Mouse (Mus musculus): ENCODE data around the gene Myo1c. TPM values are rescaled to one million over a fixed set of nuclear protein-coding genes. Genes with fewer than 3 reads are reported as not detected.

The Myo1c gene
- polyA plus RNA-seq, 1 experiment from 2014 or later: 70.5 TPM

DNA sequence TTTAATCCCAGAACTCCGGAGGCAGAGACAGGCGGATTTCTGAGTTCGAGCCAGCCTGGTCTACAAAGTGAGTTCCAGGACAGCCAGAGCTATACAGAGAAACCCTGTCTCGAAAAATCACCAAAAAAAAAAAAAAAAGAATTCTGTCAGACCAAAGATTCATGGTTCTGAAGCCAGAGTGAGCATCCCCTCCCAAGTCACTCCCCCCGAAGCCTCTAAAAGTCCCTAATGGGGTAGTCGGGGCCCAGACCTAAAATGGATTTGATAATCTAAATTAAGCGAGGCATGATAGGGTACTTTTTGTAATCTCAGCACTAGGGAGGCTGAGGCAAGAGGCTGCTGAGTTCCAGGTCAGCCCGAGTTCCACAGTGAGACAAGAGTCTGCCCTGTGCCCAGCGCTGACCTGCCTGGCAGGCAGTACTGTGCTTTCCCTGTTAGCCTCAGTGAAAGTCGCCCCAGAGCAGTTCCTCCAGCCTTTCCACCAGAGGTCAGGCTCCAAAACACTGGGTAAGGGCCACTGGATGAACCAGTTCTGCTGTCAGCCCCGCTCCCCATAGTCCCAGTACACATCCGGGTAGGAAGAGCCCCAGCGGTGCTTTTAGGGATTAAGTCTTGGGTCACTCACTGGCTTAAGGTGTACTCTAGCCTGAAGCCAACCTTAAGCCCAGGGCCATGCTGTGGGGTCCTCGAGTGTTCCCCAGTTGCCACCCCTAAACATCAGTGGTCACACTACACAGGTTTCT is 2.8 kb downstream of the Myo1c start:
- WGBS: 35% methylated on average over 14 of the region's 14 CpGs
- Histone ChIP-seq H3K27ac (ENCODE audit: low read length) (peak overlapping the region; percentile 91), H3K4me3 (replicated peaks; ENCODE audit: low read length) (peak overlapping the region; percentile 63), H3K9me3 (replicated peaks; ENCODE audit: control insufficient read depth, low read length) (no peaks in the 10 kb centered on the region), H3K4me2 (ENCODE audit: low read depth, low read length) (peak overlapping the region; percentile 87), H3K27me3 (ENCODE audit: control insufficient read depth, insufficient read depth, low read length) (no peaks in the 10 kb centered on the region), H3K4me1 (ENCODE audit: control insufficient read depth, insufficient read depth, low read length) (peaks cover 51% of the 10 kb centered on the region), H3K36me3 (ENCODE audit: control insufficient read depth, insufficient read depth, low read length) (no peaks in the 10 kb centered on the region), H3K9ac (ENCODE audit: low read length) (peak overlapping the region; percentile 78)
- ATAC-seq (ENCODE audit: insufficient read depth, low FRiP score): no peak

DNA sequence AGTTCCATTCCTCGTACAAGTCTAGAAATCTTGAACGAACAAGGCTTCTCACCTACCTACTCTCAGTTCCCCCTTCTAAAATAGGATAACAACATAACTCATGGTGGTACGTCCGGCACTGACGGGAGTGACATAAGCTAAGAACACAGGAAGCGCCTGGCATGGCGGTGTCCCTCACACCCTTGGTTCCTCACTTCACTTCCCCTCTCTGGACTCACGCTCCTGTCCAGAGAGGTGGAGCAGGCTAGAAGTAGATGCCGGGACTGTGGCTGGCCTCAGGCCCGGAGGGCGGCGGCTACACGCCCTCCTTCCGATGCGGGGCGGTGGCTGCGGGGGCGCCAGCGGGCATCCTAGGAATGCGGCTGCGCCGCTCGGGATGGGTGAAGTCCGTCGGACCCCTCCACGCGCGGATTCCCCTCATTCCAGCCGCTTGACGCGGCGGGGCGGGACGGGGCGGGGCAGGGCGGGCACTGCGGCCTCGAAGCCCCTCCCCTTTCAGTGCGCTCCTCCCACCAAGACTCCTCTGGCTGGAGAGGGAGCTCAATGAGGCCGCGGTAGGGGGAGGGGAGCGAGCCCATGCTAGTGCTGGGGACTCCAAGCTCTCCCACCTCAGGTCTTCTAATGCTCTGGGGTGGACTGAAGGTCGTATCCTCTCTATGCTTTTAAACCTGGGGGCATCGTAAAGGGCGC is 3.6 kb downstream of the Myo1c start:
- peak overlapping the region; percentile 87 for H3K4me2 ChIP-seq (ENCODE audit: low read depth, low read length)
- peaks cover 51% of the 10 kb centered on the region for H3K4me1 ChIP-seq (ENCODE audit: control insufficient read depth, insufficient read depth, low read length)
- WGBS: 1% methylated on average over 37 of the region's 45 CpGs
- no peaks in the 10 kb centered on the region for H3K27me3 ChIP-seq (ENCODE audit: control insufficient read depth, insufficient read depth, low read length)
- peak; percentile 70 for ATAC-seq (ENCODE audit: insufficient read depth, low FRiP score)
- peak overlapping the region; percentile 63 for H3K4me3 ChIP-seq (replicated peaks; ENCODE audit: low read length)
- peak overlapping the region; percentile 91 for H3K27ac ChIP-seq (ENCODE audit: low read length)
- H3K9me3 ChIP-seq (replicated peaks; ENCODE audit: control insufficient read depth, low read length): no peaks in the 10 kb centered on the region
- H3K36me3 ChIP-seq (ENCODE audit: control insufficient read depth, insufficient read depth, low read length): no peaks in the 10 kb centered on the region
- peak overlapping the region; percentile 78 for H3K9ac ChIP-seq (ENCODE audit: low read length)

DNA sequence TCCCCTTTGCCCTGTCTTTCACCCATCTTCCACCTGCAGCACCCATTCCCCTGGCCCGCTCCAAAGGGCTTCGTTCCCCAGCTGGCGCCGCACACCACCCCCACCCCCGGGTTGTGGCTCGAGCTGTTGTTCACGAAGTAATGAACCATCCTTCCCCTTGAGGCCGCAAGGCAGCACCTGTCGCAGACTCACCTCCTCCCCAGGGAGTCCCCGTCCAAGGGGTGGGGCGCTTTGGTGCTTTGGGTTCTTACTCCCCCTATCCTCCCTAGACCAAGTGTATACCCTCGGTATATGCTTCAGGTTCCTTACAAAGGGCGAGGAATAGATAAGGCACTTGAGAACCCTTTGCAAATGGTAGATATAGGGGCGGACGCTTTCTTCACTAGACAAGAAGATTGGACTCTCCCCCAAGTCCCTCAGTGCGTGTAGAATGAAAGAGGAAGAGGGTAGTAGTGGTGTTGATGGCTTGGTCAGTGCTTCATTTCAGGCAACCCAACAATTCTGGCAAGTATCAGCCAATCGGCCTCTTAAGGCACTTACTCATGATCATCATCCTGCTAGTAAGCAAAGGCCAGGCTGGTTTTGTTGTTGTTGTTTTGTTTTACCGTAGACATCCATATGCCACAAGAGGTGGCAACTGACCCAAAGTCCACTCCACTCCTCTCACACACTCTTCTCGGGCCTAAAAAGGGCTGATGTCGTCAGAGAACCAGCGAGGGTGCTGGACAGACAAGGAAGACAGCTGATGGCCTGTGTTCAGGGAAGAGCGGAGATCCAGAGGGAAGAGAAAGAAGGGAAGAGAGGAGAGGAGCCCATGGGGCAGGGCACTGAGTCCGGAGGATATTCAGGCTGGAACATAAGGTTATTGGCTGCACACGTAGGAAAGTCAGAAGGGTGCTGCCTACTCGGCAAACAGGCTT is 4.4 kb downstream of the Myo1c start:
- no peaks in the 10 kb centered on the region for H3K36me3 ChIP-seq (ENCODE audit: control insufficient read depth, insufficient read depth, low read length)
- peak overlapping the region; percentile 90 for H3K9ac ChIP-seq (ENCODE audit: low read length)
- peak overlapping the region; percentile 81 for H3K4me3 ChIP-seq (replicated peaks; ENCODE audit: low read length)
- ATAC-seq (ENCODE audit: insufficient read depth, low FRiP score): no peak
- H3K4me2 ChIP-seq (ENCODE audit: low read depth, low read length): peak overlapping the region; percentile 87
- peaks cover 44% of the 10 kb centered on the region for H3K4me1 ChIP-seq (ENCODE audit: control insufficient read depth, insufficient read depth, low read length)
- H3K27me3 ChIP-seq (ENCODE audit: control insufficient read depth, insufficient read depth, low read length): no peaks in the 10 kb centered on the region
- WGBS: 46% methylated on average over 25 of the region's 25 CpGs
- H3K9me3 ChIP-seq (replicated peaks; ENCODE audit: control insufficient read depth, low read length): no peaks in the 10 kb centered on the region
- peak overlapping the region; percentile 91 for H3K27ac ChIP-seq (ENCODE audit: low read length)

DNA sequence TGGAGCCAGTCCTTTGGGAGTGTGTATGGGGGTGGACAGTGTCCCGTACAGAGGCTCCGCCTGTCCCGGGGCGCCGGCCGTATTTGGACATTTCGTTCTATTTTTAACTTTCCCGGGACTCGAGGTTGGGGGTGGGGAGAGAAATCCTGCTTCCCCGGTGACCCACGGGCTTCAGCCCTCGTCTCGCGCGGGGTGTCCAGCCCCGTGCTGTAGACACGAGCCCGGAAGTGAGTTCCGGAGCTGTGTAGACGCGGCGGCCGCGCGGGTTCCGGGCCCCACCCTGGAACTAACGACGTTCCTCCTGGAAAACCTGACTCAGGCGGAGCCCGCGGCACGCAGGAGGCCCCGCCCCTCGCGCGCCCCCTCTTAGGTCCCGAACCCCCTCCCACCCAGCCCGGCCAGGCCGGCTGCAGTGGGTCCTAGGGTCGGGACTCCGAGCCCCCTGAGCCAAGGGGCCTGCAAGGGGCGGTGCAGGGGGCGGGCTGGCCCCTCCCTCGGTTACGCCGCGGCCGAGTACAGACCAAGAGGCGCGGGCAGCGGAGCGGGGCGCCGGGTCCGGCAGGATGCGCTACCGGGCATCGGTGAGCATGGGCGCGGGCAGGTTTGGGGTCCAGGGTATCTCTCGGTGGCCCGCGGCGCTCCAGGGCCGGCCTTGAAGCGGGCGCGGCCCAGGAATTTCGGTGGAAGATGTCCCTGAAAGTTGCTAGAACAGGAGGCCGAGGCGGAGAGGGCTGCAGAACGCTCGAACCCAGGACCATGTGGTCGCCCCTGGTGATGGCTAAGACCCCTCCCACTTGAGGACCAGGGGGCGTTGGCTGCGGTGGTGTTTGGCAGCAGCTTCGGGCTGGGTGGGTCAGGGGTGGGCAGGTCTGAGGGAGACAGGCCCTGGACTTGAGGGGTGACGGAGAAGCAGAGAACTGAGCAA is 5.6 kb downstream of the Myo1c start:
- Histone ChIP-seq H3K36me3 (ENCODE audit: control insufficient read depth, insufficient read depth, low read length) (peaks cover 6% of the 10 kb centered on the region), H3K9me3 (replicated peaks; ENCODE audit: control insufficient read depth, low read length) (no peaks in the 10 kb centered on the region), H3K27me3 (ENCODE audit: control insufficient read depth, insufficient read depth, low read length) (no peaks in the 10 kb centered on the region), H3K27ac (ENCODE audit: low read length) (peak overlapping the region; percentile 91), H3K4me1 (ENCODE audit: control insufficient read depth, insufficient read depth, low read length) (peaks cover 40% of the 10 kb centered on the region), H3K4me3 (replicated peaks; ENCODE audit: low read length) (peak overlapping the region; percentile 81), H3K9ac (ENCODE audit: low read length) (peak overlapping the region; percentile 90), H3K4me2 (ENCODE audit: low read depth, low read length) (peak overlapping the region; percentile 66)
- whole genome bisulfite sequencing: under 1% methylated on average over 78 of the region's 78 CpGs
- ATAC-seq (ENCODE audit: insufficient read depth, low FRiP score): peak; percentile 60

DNA sequence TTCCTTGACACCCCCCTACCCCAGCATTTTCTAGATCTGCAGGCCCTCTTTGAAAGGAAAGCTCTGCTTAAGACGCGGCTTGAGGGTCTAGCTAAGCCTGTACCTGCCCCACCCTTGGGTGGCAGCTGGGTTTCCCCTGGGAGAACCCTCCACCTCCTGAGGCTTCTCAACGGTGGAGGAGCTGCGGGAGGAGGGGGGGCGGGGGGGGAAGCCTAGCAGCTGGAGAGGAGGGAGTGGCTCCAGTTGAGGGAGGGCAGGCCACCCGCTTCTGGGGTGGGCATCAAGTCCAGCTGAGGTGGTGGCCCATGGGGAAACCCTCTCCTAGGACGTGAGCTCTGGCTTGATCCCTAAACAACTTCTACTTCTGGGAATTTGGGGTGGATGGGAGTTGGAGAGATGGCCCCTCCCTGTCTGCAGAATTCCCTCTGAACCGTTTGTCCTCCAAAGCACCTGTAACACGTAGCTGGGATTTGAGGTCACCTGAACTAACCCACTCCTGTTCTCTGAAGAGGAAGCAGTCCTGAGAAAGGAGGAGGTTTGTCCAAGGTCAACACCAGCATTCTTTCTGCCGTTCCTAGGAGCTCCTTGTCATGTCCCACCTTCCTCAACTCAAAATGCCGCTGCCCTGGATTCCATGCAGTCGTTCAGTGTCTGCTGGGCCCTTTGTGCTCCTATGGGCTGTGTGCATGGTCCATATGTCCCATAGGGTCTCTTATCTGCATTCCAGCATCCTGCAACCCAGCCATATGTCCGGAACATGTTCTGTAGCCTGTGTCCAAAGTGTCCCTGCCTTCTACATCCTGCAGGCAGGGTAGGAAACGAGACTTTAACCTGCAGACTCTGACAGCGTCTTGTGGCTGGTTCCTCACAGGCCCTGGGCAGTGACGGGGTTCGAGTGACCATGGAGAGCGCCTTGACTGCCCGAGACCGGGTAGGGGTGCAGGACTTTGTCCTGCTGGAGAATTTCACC is 6.6 kb downstream of the Myo1c start:
- WGBS: 52% methylated on average over 18 of the region's 20 CpGs
- H3K4me1 ChIP-seq (ENCODE audit: control insufficient read depth, insufficient read depth, low read length): peaks cover 37% of the 10 kb centered on the region
- peak overlapping the region; percentile 91 for H3K27ac ChIP-seq (ENCODE audit: low read length)
- H3K27me3 ChIP-seq (ENCODE audit: control insufficient read depth, insufficient read depth, low read length): no peaks in the 10 kb centered on the region
- peak overlapping the region; percentile 90 for H3K9ac ChIP-seq (ENCODE audit: low read length)
- H3K9me3 ChIP-seq (replicated peaks; ENCODE audit: control insufficient read depth, low read length): no peaks in the 10 kb centered on the region
- H3K36me3 ChIP-seq (ENCODE audit: control insufficient read depth, insufficient read depth, low read length): peaks cover 16% of the 10 kb centered on the region
- ATAC-seq (ENCODE audit: insufficient read depth, low FRiP score): no peak
- H3K4me3 ChIP-seq (replicated peaks; ENCODE audit: low read length): peak overlapping the region; percentile 81
- peak overlapping the region; percentile 66 for H3K4me2 ChIP-seq (ENCODE audit: low read depth, low read length)

DNA sequence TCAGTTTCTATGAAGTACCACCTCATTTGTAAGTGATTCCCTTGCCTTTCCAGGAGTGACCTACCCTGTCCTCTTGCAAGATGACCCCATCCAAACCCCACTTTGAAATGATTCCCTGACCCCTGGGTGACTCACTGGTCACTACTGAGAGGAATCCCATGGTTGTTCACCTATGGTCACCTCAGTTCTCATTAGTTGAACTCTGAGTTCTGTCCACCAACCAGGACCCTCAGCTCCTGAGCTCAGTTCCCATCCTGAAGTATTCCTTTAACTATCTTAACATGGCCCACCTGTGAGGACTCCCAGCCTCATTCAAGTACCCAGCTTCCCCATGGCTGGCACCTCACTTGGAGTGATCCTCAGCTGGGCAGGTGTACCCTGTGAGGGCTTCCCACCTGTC is 7.5 kb downstream of the Myo1c start:
- no peaks in the 10 kb centered on the region for H3K27me3 ChIP-seq (ENCODE audit: control insufficient read depth, insufficient read depth, low read length)
- ATAC-seq (ENCODE audit: insufficient read depth, low FRiP score): no peak
- H3K4me2 ChIP-seq (ENCODE audit: low read depth, low read length): no peak overlapping the region
- no peak overlapping the region for H3K9ac ChIP-seq (ENCODE audit: low read length)
- H3K4me1 ChIP-seq (ENCODE audit: control insufficient read depth, insufficient read depth, low read length): peaks cover 29% of the 10 kb centered on the region
- H3K9me3 ChIP-seq (replicated peaks; ENCODE audit: control insufficient read depth, low read length): no peaks in the 10 kb centered on the region
- H3K4me3 ChIP-seq (replicated peaks; ENCODE audit: low read length): no peak overlapping the region
- peaks cover 16% of the 10 kb centered on the region for H3K36me3 ChIP-seq (ENCODE audit: control insufficient read depth, insufficient read depth, low read length)
- no peak overlapping the region for H3K27ac ChIP-seq (ENCODE audit: low read length)

DNA sequence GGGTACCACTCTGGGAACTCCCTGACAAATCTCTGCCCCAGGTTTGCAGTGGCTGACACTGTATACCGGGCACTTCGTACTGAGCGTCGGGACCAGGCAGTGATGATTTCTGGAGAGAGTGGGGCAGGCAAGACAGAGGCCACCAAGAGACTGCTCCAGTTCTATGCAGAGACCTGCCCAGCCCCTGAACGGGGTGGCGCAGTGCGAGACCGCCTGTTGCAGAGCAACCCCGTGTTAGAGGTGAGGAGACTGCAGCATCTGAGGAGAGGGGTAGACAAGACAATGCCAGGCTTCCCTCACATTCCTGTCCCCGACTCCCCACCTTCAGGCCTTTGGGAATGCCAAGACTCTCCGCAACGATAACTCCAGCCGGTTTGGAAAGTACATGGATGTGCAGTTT is 8.0 kb downstream of the Myo1c start:
- ATAC-seq (ENCODE audit: insufficient read depth, low FRiP score): no peak
- WGBS: 95% methylated on average over 13 of the region's 13 CpGs
- Histone ChIP-seq H3K36me3 (ENCODE audit: control insufficient read depth, insufficient read depth, low read length) (peaks cover 16% of the 10 kb centered on the region), H3K9ac (ENCODE audit: low read length) (no peak overlapping the region), H3K4me3 (replicated peaks; ENCODE audit: low read length) (no peak overlapping the region), H3K27me3 (ENCODE audit: control insufficient read depth, insufficient read depth, low read length) (no peaks in the 10 kb centered on the region), H3K9me3 (replicated peaks; ENCODE audit: control insufficient read depth, low read length) (no peaks in the 10 kb centered on the region), H3K4me2 (ENCODE audit: low read depth, low read length) (no peak overlapping the region), H3K27ac (ENCODE audit: low read length) (no peak overlapping the region), H3K4me1 (ENCODE audit: control insufficient read depth, insufficient read depth, low read length) (peaks cover 25% of the 10 kb centered on the region)

Measured in stomach, embryonic 16.5 days (tissue).